Mouse (Mus musculus) left cerebral cortex, postnatal 10 days (tissue): Measurements from ENCODE around the gene Prrg2. TPM values are rescaled to one million over a fixed set of nuclear protein-coding genes. Genes with fewer than 3 reads are reported as not detected.

Experiments
- DNase-seq, 2 experiments: peaks; one replicate each; pipeline ENCODE4 v3.0.0; 2021 to 2022; ENCODE audit warnings: low spot score in 2 of 2, mixed read lengths in 1 of 2; ENCODE audit errors: extremely low spot score in 1 of 2
- intact Hi-C: fragments of 180-260 bp; cut with DNase I; formaldehyde crosslinking; loops from one replicate; pipeline ENCODE4 v1.15.1; 2025
- total RNA-seq, 2 experiments: library from RNA; stranded (reverse); gene quantifications; 2 replicates each; pipeline ENCODE4 v1.2.3; 2021

Gene Prrg2
- total RNA-seq, 2 experiments from 2014 or later: 5.3 to 9.0 TPM

DNA sequence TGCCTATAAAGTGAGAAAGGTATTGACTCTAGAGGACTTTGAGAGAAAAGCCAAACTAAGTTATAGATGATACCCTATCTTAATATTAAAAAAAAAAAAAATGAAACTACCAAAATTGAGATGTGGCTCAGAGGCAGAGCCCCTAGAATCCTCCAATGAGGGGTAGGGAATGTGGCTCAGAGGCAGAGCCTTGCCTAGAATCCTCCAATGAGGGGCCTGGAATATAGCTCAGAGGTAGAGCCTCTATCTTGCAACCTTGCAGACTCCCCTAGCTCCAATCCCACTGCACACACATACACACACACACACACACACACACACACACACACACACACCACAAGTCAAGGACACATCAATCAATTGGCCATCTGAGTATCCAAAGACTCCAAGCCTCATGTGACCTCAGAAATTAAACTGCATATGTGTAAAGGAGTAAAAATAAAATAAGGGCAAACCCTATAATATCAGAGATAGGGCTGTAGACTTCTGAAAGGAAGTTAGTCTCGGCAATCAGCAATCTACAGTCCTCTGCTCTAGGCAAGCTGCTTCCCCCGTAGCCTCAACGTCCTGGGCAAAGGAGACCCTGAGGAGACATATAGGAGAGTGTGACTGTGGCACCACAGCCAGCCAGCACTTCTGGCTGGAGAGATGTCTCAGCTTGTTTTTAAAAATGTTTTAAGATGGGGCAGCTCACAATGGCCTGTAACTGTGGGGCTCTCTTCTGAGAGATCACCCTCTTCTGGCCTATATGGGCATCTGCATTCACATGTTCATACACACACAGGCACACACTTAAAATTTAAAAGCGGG, 4.9 kb upstream of the Prrg2 start:
- DNase-seq: no peak
- intact Hi-C loops: no loop called here

DNA sequence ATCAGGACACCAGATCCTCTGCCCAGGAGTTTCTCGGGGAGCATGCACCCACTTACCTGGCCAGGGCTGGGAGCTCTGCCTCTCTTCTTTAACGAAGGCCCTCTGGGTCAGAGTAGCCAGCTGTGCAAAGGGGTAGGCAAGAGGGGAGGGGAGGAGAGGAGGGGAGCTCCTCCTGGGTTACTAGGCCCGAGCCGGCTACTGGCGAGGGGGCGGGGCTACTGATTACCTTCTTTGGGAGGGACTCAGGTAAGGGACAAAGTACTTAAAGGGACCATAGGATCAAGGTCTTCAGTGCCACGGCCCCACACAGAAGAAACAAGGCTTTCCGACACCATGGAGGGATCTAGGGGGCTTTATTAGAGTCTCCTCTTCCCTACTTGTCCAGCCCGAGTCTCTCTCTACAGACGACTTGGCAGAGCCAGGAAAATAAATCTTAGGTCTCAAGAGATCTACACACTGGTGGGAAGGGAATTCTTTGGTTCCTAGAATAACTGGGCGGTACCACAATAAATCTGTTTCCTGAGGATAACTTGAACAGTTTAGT, 873 bp downstream of the Prrg2 start:
- intact Hi-C loops: no loop called here
- DNase-seq: peak in 1 of 2 experiments; percentile 45

DNA sequence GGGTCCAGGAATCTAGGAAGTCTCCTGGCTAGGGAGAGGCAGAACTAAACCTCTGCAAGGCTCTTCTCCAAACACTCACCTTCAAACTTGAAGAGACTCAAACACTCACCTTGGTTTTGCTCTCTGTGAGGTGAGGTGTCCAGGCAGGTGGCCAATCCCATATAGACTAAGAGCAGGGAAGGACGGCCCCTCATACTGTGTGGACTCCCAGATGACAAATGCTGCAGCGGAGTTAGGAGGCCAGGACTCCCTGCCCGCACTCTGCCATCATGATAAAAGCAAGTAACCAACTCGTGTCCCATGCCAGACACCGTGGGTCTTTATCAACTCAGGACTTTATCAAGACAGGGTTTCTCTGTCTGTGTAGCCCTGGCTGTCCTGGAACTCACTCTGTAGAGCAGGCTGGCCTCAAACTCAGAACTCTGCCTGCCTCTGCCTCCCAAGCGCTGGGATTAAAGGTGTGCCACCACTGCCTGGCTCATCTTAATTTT, 1.8 kb downstream of the Prrg2 start:
- intact Hi-C loops: no loop called here
- no peak for DNase-seq

DNA sequence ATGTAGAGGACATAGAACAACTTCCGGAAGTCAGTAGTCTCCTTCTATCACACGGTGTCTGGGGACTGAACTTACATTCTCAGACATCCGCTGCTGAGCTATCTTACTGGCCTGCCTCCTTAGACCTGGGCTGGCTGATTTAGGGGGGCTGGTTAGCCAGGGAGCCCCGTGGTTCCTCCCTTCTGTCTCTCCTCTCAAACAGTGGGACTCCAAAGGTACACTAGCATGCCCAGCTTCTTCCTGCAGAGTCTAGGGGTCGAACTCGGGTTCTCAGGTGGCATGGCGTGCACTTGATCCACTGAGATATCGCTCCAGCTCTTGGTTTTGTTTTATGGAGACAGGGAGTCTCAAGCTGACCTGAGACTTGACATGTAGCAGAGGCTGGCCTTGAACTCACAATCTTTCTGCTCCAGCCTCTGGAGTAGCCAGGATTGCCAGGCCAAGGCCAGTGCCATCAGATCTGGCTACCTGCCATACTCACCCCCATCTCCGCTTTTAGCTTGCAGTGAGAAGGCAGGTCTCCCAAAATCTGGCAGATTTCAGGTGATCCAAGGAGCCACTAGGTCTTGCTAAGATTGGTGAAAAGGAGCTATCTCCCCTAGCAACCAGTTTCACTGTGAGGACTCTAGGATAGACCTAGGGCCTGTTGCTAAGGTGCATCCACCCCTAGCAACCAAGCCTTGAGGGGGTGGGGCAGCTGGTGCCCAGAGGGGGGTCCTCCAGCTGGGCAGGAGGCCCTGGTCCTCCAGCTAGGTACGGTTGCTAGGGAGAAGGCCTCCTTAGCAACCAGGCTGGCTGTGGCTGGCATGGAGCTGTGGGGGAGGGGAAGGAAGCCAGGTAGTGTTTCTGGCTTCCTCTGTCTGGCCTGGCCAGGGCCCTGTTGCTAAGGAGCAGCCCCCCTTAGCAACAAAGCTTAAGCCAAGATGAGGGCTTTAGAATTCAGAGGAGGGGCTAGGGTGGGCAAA, 3.6 kb downstream of the Prrg2 start:
- intact Hi-C loops: no loop called here
- DNase-seq: peak in 1 of 2 experiments; percentile 55

DNA sequence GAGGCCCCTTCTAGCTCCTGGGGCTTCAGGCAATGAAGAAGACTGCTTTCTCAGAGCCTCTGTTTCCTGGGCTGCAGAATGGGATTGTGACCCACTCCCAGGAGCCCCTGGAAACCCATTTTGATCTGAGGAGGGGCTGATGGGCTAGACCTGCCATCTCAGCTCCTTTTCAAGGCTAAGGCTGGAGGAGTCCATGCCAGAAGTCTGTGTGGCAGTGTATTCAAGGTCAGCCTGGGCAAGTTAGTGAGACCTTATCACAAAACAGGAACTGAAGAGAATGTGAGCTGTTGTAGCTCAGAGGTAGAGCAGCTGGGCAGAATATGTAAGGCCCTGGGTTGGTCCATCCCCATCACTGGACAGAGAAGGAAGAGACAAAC, 5.5 kb downstream of the Prrg2 start:
- DNase-seq: no peak
- intact Hi-C loops: no loop called here

DNA sequence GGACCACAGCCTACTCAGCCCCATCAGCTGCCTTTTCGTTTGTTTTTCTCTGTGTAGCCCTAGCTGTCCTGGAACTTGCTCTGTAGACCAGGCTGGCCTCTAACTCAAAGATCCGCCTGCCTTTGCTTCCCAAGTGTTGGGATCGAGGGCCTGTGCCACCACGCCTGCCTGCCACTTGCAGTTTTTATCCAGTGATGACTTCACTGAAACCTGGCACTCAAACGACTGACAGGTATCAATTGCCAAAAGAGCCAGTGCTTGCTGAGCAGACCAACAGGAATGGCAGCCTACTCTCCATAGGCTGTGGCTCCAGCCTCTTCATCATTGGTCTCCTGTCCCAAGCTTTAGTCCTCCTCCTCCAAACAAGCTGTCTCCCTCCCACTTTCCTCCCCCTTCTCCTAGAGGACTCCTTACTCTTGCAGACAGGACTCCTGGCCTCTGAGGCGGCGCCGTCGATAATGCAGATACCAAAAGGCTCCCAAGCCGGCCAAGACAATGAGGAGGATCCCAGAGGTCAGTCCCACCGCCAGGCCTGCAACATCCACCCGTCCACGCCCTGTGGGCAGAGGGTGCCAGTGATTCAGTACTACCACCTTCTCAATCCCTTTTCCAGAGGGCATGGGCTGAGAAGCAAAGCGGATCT, 6.0 kb downstream of the Prrg2 start:
- intact Hi-C loops: no loop called here
- no peak for DNase-seq

DNA sequence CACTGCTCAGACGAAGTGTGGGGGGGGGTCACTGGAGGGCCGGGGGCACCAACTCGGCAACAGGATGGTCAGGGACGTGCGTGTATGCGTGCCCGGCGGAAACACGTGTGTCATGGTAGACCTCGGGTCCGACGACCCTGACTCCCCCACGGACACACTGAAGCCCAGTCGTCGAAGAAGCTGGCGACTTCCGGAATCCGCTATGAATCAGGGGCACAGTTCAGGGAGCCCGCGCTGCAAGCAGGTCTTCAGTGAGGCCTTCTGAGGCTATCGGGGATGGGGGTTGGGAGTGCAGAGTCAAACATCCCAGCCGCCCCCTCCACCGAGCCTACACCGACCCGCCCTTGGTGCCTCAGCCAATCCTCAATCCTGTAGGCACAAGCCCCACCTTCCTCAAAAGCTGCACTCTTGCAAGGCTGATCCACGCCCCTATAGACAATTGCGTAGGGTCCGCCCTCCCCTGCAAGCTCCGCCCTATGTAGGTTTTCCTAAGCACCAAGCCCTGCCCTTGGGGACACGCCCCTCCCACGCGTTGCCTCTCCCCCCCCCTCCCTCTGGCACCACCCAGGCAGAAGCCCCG, 8.5 kb downstream of the Prrg2 start:
- intact Hi-C loops: loop anchor here (5.0 kb wide), 1 partner anchor 37 kb away; the partner anchor contains the start of genes Rras and Scaf1
- DNase-seq: peak; percentile 94 to 97

DNA sequence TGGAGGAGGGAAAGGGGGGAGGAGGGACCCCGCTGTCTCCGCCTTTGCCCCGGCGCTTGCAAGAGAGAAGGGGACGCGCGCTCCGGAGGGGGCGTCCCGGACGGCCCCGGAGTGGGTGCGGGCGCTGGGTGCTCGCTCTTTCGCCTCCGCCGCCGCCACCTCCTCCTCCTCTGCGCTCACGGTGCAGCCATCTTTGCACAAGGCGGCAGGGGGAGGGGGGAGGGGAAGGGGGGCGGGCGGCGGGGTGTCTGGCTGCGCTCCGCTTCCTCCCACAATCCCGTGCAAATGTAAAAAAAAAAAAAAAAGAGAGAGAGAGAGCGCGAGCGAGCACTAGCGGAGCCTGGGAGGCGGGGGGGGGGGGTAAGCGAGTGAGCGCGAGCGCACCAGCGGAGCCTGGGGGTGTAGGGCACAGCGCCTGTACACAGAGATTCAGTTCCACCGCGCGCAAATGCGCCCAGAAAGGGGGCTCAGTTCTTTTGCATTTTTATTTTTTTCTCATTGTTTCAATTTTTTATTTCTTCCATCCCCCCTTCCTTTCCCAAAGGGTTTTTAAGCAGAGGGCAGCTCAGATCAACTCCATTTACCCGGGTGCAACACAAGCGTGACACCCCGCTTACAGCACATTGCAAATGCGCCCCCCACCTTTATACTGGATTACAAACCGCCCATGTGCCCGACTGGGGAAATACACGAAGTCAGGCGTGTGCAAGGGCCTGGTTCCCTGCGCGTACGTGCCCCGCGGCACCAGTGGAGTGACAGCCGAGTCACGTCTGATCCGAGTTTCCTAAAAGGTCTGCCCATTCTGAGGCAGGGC, 9.2 kb downstream of the Prrg2 start:
- intact Hi-C loops: loop anchor here (5.0 kb wide), 1 partner anchor 36 kb away; the partner anchor contains the start of genes Rras and Scaf1
- DNase-seq: peak; percentile 56 to 87

DNA sequence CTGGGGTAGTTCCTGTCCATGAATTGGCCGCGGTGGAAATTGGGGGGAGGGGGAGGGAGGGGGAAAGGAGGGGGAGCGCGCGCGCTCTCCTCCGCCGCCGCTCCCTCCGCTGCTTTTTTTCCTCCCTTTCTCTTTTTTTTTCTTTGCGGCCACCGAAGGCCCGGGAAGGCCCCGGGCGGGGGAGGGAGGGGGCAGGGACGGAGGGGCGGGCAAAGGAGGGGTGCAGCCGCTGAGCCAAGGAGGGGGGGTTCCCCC, 9.7 kb downstream of the Prrg2 start, which contains the start of gene Prr12:
Prr12 (minus strand) TSS at position 20 of the 255 bp plus-strand sequence.
- intact Hi-C loops: loop anchor here (5.0 kb wide), 1 partner anchor 35 kb away; the partner anchor contains the start of genes Rras and Scaf1
- no peak for DNase-seq

DNA sequence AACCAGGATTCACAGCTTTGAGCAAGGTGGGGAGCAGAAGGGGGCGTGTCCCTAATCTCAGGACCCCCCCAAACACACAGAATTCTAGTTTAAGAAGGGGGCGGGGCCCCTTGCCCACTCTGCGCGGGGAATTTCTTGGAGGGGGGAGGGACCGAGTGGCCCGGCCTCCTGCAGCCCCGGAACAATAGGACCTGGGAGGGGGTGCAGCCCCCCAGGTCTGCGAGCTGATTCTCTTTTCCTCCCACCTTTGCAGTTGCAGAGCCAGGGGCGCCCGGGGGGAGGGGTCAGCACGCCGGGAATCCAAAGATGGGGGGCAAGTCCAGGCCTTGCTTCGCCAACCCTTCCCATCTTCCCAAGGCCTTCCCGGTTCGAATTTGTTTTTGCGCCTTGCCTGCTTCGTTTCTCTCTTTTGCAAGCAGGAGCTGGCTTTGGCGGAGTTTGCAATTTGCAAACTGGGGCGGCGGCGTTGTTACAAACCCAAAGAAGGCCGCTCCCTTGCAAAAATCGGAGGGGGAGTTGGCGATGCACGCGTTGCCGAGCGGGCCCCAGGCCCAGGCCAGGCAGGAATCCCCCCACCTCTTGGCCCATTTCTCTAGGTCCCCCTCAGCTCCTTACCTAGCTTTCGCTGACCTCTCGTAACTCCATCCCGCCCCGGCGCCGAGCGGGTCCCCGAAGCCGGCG, 10.2 kb downstream of the Prrg2 start:
- peak in 1 of 2 experiments; percentile 72 for DNase-seq
- intact Hi-C loops: loop anchor here (5.0 kb wide), 1 partner anchor 35 kb away; the partner anchor contains the start of genes Rras and Scaf1

DNA sequence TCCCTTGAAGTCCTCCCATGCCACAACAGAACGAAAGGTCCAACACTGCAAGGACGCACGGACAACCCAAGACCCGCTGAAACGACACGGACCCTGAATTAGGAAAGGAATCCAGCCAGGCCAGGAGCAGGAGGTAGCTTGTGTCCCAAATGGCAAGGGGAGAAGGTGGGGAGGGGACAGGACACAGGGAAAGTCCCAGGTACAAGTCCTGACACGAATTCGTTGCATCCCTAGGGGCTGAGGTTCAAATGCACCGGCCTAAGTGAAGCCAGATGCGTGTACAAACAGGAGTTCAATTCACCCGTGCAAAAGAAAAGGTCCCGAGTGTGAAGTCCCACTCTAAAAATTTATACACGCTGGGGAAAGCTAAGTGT, 10.9 kb downstream of the Prrg2 start:
- intact Hi-C loops: loop anchor here (5.0 kb wide), 1 partner anchor 34 kb away; the partner anchor contains the start of genes Rras and Scaf1
- no peak for DNase-seq

DNA sequence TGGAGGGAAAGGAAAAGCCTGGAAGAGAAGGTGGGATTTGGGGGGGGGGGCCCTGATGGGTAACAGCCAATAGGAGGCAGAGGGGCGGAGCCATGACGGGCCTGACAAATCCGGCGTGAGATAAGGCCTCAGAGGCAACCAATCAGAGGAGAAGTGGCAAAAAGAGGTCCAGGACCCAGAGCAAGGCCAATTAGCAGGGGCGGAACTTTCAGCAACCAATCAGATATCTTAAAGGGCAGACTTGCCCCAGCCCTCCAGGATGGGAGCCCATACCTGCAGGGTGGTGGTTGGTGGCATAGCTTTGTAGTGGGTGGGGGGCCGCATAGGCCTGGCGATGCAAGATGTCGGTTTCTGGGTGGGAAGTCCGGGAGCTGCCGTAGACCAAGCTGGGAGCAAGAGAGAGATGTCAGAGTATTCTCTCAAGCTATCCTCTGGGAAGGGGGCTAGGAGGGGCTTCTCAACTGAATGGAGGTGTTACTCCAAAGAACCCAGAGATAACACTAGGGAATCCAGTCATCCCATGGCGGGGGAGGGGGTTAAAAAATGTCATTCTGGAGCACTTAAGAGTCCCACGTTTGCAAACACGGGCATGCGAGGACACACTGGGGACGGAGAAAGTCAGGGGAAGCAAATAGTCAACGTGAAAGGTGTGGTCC, 11.4 kb downstream of the Prrg2 start:
- DNase-seq: peak; percentile 72 to 88
- intact Hi-C loops: loop anchor here (5.0 kb wide), 1 partner anchor 34 kb away; the partner anchor contains the start of genes Rras and Scaf1

DNA sequence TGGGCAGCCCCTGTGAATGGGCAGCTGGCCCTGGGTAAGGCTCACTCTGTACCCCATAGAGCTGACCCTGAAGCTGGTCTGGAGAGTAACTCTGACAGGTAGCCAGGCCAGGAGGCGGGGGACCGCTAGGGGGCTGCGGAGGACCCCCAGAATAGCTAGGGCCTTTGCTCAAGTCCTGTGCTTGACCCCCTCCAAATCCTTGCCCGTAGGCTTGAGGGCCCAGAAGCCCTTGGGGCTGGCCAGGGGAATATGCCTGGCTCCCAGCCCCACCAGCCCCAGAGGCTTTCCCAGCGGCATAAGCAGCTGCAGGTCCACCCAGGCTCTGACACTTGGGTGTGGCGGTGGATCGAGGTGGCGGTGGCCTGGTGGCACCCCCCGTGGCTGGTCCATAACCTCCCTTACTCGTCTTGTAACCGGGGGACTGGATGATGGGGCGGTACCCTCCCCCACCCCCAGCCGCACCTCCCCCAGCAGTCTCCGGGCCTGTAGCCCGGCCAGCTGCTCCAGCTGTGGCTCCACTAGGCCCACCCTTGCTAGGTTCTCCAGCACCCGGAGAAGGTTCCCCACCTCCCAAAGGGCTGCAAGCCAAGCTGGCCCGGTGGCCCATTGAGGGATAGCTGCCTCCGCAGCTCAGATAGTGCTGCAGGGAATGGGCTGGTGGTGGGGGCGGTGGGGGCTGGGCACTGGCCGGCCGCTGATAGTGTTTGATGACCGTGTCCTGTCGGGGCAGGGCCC, 13.4 kb downstream of the Prrg2 start:
- peak in 1 of 2 experiments; percentile 40 for DNase-seq
- intact Hi-C loops: no loop called here

DNA sequence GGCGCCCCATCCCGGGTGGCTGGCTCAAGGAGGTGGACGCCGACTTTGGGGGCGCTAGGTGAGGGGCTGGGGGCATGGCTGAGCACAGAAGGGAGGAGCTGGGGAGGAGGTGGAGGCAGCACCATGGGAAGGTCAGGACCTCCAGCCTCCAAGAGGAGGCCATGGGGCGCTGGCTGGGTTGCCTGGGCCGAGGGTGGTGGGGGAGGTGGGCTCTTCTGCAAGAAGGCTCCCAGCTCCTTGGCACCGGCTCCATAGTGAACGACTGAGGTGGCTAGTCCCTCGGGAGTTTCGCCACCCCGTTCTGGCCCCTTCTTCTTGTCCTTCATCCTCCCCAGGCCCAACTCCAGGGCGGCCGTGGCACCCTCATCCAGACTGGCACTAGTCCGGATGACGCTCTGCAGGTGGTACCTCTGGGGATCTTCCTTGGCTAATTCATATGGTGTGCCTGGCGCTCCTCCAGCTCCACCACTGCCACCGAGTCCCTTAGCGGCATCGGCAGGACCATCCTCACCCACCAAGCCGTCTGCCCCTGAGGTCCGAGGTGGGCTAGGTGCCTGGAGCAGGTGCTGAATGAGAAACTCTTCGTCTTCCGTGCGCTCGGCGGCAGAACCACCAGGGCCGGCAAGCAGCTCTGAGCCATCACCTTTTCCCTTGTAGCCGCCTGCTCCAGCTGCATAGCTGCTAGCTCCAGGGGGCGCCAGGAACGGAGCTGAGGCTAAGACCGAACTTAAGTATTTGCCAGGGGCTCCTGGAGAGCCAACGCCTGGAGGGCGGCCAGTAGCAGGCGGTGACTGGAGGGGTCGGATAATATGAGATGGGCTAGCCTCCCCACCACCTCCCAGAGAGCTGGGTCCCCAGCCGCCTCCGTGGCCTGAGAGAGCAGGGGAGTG, 14.2 kb downstream of the Prrg2 start:
- intact Hi-C loops: no loop called here
- DNase-seq: peak in 1 of 2 experiments; percentile 48

DNA sequence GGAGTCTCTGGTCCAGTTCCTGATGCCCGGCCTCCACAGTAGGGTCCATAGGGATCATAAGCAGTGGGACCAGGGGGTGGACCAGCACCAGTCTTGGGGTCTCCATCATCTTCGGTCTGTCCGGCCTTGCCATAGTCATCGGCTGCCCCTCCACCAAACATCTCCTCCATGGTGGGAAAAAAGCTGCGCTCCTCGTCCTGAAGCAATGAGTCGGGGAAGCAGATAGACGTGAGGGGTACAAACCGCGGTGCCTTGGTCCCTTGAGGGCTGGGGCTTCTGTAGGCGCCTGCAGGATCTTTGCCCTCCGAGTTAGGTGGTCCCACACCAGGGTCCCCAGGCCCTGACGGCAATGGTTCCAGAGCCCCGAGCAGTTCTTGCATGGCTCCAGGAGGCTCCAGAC, 15.0 kb downstream of the Prrg2 start:
- intact Hi-C loops: no loop called here
- DNase-seq: no peak
